Mouse (Mus musculus): ENCODE measurements around the gene Herc4.

The Herc4 gene

DNA sequence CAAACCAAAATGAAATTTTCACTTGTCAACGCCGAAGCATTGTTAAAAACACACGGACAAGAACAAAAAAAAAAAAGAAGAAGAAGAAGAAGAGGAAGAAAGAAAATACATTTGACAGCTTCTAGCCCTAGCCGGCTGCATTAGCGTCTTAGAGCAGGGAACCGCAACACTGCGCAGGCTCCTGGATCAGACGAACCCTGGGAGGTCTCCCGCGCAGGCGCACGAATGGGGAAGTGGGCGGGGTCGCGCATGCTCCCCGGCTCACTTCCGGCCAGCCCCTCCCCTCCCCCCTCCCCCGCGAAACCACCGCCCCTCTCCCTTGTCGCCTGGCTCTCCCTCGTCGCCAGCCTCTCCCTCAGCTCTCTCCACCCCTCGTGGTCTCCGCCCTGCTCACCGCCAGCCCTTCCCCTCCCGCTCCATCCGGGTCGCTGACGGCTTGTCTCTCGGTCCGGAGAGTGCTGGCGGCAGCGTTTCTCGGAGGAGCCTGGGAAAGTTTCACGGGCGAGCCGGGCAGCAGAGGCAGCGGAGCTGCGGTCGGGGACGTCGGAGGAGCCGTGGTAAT, at the start of gene Herc4:
Gene Herc4 (plus strand): TSS at position 318 of the 562 bp plus-strand sequence.
- peak; percentile 87 to 88 for DNase-seq (ENCODE audit: low read depth in 1 of 2, low spot score in 2 of 2)

DNA sequence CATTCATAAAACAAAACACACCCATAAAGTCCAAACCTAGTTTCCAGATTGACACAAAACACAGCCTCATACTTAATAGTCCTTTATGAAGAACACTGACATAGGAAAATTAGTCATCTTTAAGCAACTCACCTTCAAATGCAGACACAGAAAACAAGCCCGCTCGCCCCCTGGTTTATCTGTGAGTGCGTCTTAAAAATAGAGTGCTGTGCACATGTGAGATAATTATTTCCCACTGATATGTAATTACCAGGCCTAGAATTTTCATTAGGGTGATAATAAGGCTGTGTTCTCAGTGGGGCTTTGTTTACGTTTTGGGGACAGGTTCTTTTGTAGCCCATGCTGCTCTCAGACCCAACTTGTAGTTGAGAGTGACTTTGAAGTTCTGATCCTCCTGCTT, 44.6 kb upstream of the Herc4 start:
- no peak for DNase-seq (ENCODE audit: low read depth in 1 of 2, low spot score in 2 of 2)

DNA sequence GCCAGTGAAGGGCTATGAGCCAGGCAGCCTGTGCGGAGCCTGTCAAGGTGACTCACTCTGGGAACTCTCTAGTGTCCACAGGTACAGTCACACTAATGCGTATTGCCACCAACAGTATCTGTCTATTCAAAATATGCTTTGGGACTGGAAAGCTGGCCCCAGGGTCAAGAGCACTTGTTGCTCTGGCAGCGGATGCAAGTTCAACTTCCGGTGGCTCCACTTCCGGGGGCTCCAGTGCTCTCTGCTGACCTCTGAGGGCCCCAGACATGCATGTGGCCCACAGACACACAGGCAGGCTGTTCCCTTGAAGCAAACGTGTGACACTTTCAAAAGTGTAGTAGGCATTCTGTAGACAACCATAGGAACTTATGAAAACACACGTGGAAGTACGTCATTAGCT, 42.1 kb upstream of the Herc4 start:
- DNase-seq (ENCODE audit: low read depth in 1 of 2, low spot score in 2 of 2) = no peak

DNA sequence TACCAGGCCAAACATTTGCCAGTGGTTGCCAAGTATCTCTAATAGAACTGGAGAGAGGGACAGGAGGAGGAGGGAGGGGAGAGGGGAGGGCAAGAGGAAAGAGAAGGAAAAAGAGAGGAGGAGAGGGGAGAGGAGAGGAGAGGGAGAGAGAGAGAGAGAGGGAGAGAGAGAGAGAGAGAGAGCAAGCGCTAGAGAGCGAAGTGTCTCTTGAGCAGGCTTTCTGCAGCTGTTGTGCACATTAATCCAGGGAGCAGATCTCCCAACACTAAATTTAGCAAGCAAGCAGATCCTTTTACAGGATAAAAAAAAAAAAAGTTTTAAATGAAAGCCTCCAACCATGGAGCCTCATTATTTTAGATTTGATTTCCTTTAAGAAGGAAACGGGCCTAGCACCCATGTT, 40.6 kb upstream of the Herc4 start:
- DNase-seq (ENCODE audit: low read depth in 1 of 2, low spot score in 2 of 2) = no peak

DNA sequence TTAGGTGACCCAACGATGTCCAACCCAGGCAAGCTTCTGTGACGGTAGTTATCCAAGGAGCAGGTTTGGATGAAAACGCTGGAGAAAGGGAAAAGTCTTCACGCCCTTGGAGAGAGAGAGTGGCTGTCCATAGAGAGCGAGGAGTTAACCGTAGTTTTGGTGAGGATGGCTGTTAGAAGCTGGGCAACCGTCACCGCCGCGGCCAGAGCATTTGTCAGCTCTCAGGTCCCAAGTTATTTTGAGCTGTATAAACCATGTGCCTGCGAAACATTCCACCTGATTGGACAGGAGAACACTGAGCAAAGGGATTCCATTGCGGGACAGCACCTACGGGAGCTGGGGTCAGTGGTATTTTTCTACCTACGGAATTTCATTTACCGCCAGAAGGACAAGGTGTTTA, 39.9 kb upstream of the Herc4 start, which contains the start of gene Mypn:
Gene Mypn (minus strand): TSS at position 225 of the 400 bp plus-strand sequence.
- DNase-seq (ENCODE audit: low read depth in 1 of 2, low spot score in 2 of 2) = no peak

DNA sequence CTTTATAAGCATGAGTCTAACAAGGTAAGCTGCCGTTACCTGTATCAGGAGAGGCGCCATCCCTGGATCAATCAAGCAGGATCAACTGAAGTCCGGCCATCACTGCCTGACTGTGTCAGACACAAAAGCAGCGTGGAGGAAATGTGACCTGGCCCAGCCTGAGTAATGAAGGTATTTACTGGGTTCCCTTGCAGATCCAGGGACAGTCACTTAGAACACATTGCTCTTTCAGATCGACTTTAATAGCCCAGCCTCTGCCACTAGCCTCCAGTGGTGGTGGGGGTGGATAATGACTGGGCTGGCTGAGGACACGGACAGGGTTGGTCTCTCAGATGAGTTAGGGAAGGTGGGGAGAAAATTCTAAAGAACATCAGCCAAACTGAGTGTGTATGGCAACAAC, 34.7 kb upstream of the Herc4 start:
- DNase-seq (ENCODE audit: low read depth in 1 of 2, low spot score in 2 of 2) = no peak

DNA sequence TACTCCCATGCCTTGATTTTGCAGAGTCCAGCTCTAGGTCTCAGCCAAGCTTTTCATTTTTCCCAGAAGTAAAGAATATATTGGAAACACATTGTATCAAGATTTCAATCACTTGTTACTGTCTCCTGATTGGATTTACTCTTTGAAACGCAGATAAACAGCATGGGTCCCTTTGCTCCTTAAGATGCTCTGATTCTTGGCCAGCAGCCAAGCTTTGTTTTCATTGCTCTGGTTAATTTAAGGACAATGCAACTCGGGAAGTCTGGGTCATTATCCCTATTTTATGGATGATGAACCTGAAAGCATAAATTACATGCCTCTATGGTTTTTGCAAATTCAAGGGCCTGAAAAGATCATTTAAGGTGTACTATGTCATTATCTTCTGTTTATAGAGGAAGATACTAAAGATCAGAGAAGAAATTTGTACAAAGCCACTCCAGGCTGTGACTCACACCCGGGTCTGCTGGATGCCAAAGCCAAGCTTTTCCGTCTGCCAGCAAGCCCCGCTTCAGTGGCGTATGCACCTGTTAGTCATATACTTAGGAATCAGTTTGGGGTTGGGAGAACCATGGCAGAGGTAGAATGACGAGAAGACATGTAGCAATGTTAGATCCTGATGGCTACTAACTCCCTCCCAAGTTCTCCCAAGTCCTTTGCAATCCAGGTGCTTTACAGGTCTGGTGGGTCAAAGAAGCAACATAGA, 22.4 kb upstream of the Herc4 start:
- no peak for DNase-seq (ENCODE audit: low read depth in 1 of 2, low spot score in 2 of 2)

DNA sequence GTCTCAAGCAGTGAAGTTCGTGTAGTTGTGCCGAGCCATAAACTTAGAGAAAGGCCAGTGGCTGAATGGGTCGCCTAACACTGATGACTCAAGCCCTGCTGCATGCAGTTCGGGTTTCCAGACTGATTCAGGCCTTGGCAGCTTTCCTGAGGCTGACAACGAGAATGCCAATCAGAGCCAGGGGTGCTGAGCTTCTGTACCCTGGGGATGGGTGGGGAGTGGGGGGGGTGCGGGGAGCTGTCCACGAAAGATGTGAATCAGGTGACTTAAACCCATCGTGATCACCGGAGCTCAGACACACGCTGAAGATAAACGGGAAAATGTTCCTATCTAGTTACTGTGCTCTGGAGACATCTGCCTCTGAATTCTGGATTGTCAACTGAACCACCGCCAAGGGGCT, 19.3 kb upstream of the Herc4 start:
- DNase-seq (ENCODE audit: low read depth in 1 of 2, low spot score in 2 of 2) = no peak

DNA sequence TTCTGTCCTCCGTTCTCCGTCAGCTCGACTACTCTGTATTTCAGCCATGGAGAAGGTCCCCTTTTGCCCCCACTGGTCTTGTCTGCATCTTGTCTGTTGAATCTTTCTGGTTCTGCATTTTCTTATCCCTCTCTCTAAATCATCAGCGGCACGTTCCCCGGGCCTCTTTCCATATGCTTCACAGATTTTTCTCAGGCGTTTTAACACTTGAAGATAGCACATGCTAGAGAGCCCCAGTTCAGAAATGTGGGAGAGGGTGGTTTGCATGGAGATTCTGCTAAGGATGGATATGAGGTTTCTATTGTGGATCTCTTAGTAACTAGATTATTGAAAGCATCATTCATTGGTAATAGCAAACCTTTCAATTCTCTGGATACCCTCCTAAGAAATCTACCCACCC, 13.3 kb upstream of the Herc4 start:
- DNase-seq (ENCODE audit: low read depth in 1 of 2, low spot score in 2 of 2) = no peak

DNA sequence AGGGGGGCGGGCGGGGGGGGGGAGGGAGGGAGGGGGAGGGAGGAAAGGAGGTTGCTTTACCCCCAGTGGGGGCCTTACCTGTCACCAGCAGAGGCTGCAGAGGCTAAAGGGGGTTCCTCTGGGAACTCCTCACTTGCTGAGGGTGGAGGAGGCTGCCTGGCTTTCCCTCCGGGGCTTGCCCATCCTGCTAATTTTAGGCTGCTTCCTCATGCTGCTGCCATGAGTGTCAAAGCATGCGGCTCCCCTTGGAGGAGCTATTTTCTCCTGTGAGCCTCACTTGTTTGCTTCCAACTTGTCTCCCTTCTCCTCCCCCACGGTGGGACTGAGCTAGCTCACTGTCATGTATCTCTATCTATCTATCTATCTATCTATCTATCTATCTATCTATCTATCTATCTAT, 12.8 kb upstream of the Herc4 start:
- DNase-seq (ENCODE audit: low read depth in 1 of 2, low spot score in 2 of 2) = no peak

DNA sequence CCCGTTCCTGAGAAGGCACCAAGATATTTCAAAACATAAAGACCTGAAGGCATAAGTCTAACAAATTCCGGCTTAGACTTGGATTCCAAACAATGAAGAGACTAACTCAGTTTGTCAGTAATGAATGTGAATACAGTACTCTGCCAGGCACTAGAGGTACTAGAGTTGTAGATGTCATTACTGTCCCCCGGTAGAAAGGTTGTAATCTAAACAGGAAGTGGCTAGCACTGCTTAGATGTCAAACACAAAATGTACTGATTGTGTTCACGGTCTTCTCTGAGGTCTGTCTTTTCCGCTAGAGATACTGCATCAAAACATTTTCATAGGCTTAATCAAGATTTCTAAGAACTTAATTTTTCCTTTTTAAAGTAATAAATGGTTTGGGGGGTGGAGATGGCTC, 12.0 kb upstream of the Herc4 start:
- no peak for DNase-seq (ENCODE audit: low read depth in 1 of 2, low spot score in 2 of 2)

DNA sequence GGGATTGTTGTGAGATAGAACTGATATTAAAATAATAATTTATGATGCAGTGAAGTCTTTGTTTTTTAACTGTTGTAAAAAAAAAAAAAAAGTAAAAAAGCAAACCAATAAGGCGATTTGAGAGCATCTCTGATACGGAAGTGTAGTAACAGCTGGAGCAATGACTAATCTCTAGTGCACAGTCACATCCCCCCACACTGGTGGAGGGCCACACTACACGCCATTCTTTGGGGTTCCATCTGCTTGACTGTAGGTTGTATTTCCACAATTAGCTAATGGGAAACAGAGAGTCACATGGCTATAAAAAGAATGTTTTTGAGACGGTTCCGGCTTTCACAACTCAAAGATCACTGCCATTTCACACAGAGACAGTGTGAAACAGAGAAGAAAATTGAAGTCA, 9.5 kb upstream of the Herc4 start:
- DNase-seq (ENCODE audit: low read depth in 1 of 2, low spot score in 2 of 2) = no peak

DNA sequence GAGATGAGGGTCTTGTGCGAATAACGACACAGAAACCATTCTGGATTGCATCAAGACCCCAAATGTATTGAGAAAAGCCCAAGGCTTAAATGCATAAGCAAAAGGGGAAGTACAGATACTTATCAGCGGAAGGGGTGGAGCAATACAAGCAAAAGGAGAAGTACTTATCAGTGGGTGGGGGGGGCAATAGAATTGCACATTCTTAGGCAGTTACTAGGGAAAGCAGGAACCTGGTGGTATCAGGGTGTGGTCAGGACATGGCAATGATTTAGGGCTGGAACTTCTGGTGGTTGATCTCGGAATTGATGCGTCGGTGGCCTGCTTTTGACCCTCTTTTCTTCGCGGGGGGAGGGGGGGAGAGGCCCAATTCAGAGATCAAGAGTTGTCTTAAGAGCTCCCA, 7.7 kb upstream of the Herc4 start:
- DNase-seq (ENCODE audit: low read depth in 1 of 2, low spot score in 2 of 2) = no peak

DNA sequence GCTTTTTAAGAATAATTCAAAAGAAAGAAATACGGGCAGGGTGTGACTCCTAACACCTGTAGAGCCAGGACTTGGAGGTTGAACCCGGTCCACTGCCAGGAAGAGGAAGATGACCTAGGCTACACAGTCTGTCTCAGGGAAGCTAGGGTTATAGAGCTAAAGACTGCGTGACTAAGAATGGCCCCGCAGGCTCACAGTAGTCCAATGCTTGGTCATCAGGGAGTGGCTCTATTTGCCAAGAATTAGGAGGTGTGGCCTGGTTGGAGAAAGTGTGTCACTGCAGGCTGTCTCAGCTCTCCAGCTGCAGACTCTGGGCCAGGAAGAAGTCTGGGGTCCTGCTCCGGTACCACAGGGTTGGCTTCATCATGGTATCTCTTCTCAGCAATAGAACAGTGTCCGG, 6.9 kb upstream of the Herc4 start:
- DNase-seq (ENCODE audit: low read depth in 1 of 2, low spot score in 2 of 2) = no peak

DNA sequence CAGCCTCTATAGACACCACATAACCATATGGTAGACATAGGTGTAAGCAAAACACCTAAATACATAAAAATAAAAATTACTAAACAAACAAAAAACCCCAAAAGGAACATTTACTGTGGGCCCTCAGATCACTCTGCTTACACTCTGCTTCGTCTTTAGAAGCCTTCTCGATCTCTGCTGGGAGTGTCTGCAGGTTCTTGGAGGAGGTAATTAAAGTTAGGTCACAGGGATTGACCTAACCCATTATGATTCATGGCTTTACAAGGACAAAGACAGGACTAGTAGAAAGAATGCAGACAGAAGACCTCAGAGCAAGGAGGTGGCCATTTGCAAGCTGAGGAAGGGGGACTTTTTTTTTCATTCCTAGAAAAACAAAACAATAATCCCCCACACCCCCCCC, 6.4 kb upstream of the Herc4 start:
- no peak for DNase-seq (ENCODE audit: low read depth in 1 of 2, low spot score in 2 of 2)

DNA sequence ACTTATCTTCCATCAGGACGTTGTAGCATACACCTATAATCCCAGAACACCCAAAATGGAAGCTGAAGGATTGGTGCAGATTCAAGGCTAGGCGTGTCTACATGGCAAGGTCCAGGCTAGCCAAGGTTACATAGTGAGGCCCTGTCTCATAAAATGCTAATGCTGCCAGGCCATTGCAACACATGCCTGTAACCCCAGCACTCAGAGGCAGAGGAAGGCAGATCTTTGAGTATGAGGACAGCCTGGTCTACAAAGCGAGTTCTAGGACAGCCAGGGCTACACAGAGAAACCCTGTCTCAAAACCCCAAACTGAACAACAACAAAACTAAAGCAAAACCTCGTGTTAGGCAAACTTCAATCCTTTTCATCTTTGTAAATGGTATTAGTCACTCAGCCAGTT, 5.5 kb upstream of the Herc4 start:
- DNase-seq (ENCODE audit: low read depth in 1 of 2, low spot score in 2 of 2) = no peak

DNA sequence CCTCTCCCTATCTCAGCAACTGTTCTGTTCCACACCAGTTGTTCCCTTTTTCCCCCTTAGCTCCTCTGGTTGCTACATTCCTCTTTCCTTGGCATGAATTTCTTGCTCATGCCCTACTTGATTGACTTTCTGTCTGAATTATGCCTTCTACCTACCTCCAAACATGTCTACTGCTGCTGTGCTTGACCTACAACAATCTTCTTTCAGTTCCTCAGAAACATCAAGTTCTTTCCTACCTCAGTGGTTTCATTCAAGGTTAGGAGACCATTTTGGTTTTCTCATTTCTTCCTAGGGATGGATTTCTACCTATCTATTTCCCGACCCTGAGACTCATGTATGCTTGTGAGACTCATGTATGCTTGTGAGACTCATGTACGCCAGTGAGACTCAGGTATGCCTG, 3.8 kb upstream of the Herc4 start:
- no peak for DNase-seq (ENCODE audit: low read depth in 1 of 2, low spot score in 2 of 2)

DNA sequence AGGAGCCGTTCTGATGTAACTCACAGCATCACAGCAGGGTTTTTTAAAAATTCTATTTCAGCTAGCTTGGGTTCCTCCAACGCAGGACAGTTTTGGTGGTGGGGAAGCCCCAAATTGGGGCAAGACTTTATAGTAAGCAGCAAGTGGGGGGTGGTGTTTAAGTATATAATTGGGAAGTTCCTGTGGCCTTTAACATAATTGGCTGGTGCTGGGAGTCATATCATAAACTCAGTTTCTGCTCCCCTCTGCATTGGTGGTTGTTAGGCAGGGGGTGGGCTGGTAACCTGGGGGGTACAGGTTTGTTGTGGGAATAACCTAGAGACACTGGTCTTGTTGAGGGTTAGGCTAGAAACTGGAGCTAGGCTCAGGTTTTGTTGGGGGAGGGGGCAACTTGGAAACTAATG, 2.7 kb upstream of the Herc4 start:
- DNase-seq (ENCODE audit: low read depth in 1 of 2, low spot score in 2 of 2) = no peak

DNA sequence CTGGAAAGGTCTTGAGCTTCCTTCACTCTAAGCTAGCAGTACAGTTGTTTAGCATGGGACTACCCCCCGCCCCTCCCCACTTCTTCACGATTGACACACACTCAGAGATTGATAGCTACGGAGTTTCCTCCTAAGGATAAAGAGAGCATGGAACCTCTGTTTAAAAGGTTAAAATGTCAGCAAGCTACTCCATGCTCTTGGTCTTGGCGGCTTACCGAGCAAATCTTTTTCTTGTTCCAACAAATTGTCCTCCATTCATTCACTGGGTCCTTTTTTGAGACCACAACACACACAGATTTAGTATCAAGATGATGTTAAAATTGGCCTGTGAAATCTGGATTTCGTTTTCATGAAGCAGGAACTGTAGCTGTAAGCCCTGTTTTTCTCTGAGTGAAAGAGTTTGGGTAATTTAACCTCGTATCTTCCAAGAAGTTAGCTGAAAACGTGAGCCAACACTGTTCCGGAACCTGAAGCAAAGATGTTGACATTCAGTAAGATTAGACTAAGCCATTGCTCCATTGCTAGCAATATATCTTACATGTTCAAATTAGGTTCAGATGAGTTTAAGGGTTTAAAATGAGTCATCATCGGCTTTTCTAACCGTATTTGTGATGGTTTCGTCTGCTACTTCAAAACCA, 693 bp upstream of the Herc4 start:
- no peak for DNase-seq (ENCODE audit: low read depth in 1 of 2, low spot score in 2 of 2)

DNA sequence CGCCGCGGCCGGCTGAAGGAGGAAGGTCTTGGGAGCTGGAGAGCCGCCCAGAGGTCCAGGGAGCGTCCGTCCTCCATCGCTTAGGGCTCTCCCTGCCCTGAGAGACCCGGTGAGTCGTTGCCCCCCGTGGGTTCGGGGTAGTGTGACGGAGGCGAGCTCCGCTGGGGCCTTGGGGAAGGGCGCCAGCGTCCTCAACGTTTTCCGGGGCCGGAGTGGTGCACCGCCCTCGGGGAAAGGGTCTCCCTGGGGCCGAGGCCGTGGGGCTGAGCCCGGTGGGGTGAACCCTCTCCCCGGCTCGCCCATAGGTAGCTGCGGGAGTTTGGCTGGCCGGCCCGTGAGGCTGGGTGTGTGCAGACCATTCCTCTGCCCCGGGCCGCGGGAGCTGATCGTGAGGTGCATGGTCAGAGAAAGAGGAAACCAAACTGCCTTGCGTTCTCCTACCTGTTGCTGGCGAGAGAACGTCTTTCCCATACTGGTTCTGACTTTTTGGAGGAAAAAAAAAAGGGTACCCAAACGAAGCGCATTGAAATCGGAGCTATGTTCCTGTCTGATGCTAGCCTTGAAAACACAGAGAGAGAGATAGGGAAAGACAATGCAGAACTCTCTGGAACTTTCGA, 553 bp downstream of the Herc4 start:
- DNase-seq (ENCODE audit: low read depth in 1 of 2, low spot score in 2 of 2) = no peak

DNA sequence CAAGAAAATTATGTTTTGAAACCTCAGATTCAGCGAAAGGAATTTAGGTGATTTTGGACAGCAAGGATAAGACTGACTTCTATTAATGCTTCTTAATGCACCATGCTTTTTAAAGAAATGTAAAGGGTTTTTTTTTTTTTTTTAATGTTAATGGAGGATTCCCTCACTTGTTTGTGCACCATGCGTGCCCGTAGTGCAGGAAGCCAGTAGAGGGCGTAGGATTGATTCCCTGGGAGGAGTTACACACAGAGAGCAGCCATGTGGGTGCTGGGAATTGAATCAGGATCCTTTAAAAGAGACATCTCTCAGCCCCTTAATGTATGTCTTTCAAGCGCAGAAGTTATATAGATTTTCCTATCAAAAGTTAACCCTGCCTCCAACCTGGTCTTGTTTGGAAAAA, 1.1 kb downstream of the Herc4 start:
- DNase-seq (ENCODE audit: low read depth in 1 of 2, low spot score in 2 of 2) = no peak

DNA sequence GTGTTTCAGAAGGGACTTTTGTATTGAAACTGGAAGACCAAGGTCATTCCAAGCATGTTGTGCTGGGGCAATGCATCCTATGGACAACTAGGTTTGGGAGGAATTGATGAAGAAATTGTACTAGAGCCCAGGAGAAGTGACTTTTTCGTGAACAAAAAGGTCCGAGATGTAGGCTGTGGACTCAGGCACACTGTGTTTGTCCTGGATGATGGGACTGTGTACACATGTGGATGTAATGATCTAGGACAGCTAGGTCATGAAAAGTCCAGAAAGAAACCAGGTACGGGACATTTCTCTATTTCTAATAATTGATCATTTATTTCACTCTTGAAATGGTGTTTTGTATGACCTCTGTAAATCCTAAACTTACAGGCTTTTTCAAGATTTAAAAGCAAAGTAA, 2.2 kb downstream of the Herc4 start:
- no peak for DNase-seq (ENCODE audit: low read depth in 1 of 2, low spot score in 2 of 2)

All from monocyte, adult 2 months (primary cell).